Mouse (Mus musculus) intestine, postnatal 0 days (tissue): ENCODE data around the gene Frg2f1. TPM values are rescaled to one million over a fixed set of nuclear protein-coding genes. Genes with fewer than 3 reads are reported as not detected.

ENCODE experiments used
- ATAC-seq: fragments of 200-750 bp; cut with Nextera tagmentation; 2 replicates; pipeline ENCODE4 v1.8.0; 2017; ENCODE audit warnings: mild to moderate bottlenecking, moderate TSS enrichment, moderate library complexity
- H3K27ac ChIP-seq: fragments of 300-500 bp; sonication (generic); 2 replicates; pipeline ENCODE4 v1.5.1; 2014; ENCODE audit warnings: mild to moderate bottlenecking, low read depth, low read length, moderate library complexity
- H3K27me3 ChIP-seq: fragments of 300-500 bp; sonication (generic); replicated peaks from 2 replicates; pipeline ENCODE4 v1.6.1; 2014; ENCODE audit warnings: low read length, mixed read lengths; ENCODE audit not compliant: control insufficient read depth, insufficient read depth
- H3K36me3 ChIP-seq: fragments of 300-500 bp; sonication (generic); 2 replicates; pipeline ENCODE4 v1.6.1; 2014; ENCODE audit warnings: mild to moderate bottlenecking, moderate library complexity; ENCODE audit not compliant: control insufficient read depth, insufficient read depth
- H3K4me1 ChIP-seq: fragments of 300-500 bp; sonication (generic); replicated peaks from 2 replicates; pipeline ENCODE4 v1.6.1; 2014; ENCODE audit warnings: antibody characterized with exemption, low read length, mixed read lengths; ENCODE audit not compliant: control insufficient read depth, insufficient read depth
- H3K4me2 ChIP-seq: fragments of 300-500 bp; sonication (generic); replicated peaks from 2 replicates; pipeline ENCODE4 v1.6.1; 2014; ENCODE audit warnings: low read depth, mild to moderate bottlenecking, moderate library complexity
- H3K4me3 ChIP-seq: fragments of 300-500 bp; sonication (generic); 2 replicates; pipeline ENCODE4 v1.5.1; 2014; ENCODE audit warnings: low read depth, low read length
- H3K9ac ChIP-seq: fragments of 300-500 bp; sonication (generic); 2 replicates; pipeline ENCODE4 v1.6.1; 2014; ENCODE audit warnings: mild to moderate bottlenecking, low read depth, low read length
- H3K9me3 ChIP-seq: fragments of 300-500 bp; sonication (generic); 2 replicates; pipeline ENCODE4 v1.6.1; 2016; ENCODE audit warnings: mixed run types; ENCODE audit not compliant: control insufficient read depth
- CTCF ChIP-seq: sonication (generic); IDR thresholded peaks from 2 replicates; pipeline ENCODE4 v1.5.1; 2016; ENCODE audit warnings: low read depth, mild to moderate bottlenecking, control low read depth, antibody characterized with exemption, moderate library complexity
- WGBS: fragments of 180-500 bp; shearing (Covaris S2); extraction: QIAGEN DNeasy Blood & Tissue Kit; methylation state at CpG from one replicate; pipeline ENCODE4 v1.1.7; 2014; 5-methylcytosine and 5-hydroxymethylcytosine counted together
- polyA plus RNA-seq: library from polyadenylated mRNA; unstranded; fragments of >200 nt; fragmentation: Nextera tagmentation; extraction: Ambion mirVana; gene quantifications from 2 replicates; pipeline ENCODE4 v1.2.1, GENCODE M21; 2015

The Frg2f1 gene
- 4.8 and 5.9 TPM in 2 replicates for polyA plus RNA-seq

GRCm38 (mm10) chr4:119539031-119539824 lies at the start of gene Frg2f1:
Frg2f1 (minus strand) TSS chr4:119539529.
- Histone ChIP-seq H3K4me3 (peak within 1 kb of the TSS; percentile 91), H3K27me3 (no peaks in the 10 kb centered on the region), H3K36me3 (no peaks in the 10 kb centered on the region), H3K9ac (peak within 1 kb of the TSS; percentile 97), H3K9me3 (no peaks in the 10 kb centered on the region), H3K27ac (peak within 1 kb of the TSS; percentile 99), H3K4me2 (peak within 1 kb of the TSS; percentile 91), H3K4me1 (peaks cover 7% of the 10 kb centered on the region)
- peak; percentile 18; the same call in 1 of the 2 replicates for TF ChIP-seq CTCF
- ATAC-seq, result peak; percentile 92
- under 1% methylated on average over 58 of the region's 85 CpGs for WGBS

DNA sequence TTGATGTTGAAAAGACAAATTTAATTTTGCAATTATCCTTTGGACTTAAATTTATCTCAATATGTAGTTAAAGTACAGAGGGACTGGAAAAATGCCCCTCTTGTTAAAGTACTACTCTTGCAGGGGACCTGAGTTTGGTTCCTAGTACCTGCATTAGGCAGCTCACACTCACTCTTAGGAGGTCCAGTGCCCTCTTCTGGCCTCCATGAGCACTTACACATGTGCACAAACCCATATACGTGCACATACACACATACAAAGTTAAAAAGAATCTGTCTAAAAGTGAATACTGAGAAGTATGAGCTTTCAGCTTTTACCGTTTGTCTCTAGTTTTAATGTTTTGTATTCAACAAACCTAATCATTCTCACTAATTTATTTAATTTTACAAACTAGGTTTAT lies 48.7 kb upstream of the Frg2f1 start:
- H3K4me2 ChIP-seq, result no peak overlapping the region
- no peak overlapping the region for H3K9ac ChIP-seq
- 95% methylated on average over 2 of the region's 2 CpGs for WGBS
- peaks cover 8% of the 10 kb centered on the region for H3K36me3 ChIP-seq
- no peaks in the 10 kb centered on the region for H3K27me3 ChIP-seq
- no peaks in the 10 kb centered on the region for H3K9me3 ChIP-seq
- TF ChIP-seq CTCF, result peak; percentile 38
- H3K4me3 ChIP-seq, result no peak overlapping the region
- no peaks in the 10 kb centered on the region for H3K4me1 ChIP-seq
- ATAC-seq, result no peak
- no peak overlapping the region; the same call in 1 of the 2 replicates for H3K27ac ChIP-seq

- TF ChIP-seq CTCF, result no peak
- Histone ChIP-seq H3K36me3 (peaks cover 4% of the 10 kb centered on the region; the same call in 1 of the 2 replicates), H3K9me3 (no peaks in the 10 kb centered on the region), H3K4me2 (no peak overlapping the region), H3K4me1 (no peaks in the 10 kb centered on the region), H3K4me3 (no peak overlapping the region), H3K9ac (no peak overlapping the region), H3K27me3 (no peaks in the 10 kb centered on the region), H3K27ac (no peak overlapping the region)
- 83% methylated on average over 3 of the region's 3 CpGs for WGBS
- no peak for ATAC-seq
These were observed 36.1 kb upstream of the Frg2f1 start for GRCm38 (mm10) chr4:119575459-119575858.

DNA sequence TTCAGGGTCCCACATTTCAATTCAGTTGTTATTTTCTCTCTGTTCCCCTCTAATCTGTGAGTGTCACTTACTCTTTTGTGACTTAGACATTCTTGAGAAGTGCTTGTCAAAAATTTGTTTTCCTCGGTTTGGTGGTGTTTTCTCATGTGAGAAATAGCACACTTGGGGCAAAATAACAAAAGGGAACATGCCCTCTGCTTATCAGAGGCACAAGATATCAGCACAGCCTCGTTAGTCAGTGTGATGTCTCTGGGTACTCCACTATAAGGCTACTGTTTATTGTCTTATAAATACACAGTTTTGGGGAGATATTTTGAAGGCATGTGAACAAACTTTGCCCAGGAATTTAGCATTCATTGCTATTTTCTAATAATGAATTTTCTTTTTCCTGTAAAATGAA lies 35.2 kb upstream of the Frg2f1 start:
- no peak for TF ChIP-seq CTCF
- Histone ChIP-seq H3K4me1 (no peaks in the 10 kb centered on the region), H3K4me2 (no peak overlapping the region), H3K27ac (no peak overlapping the region), H3K27me3 (no peaks in the 10 kb centered on the region), H3K9ac (no peak overlapping the region), H3K36me3 (peaks cover 4% of the 10 kb centered on the region; the same call in 1 of the 2 replicates), H3K4me3 (no peak overlapping the region), H3K9me3 (no peaks in the 10 kb centered on the region)
- WGBS, result 55% methylated on average over 2 of the region's 2 CpGs
- ATAC-seq, result no peak

DNA sequence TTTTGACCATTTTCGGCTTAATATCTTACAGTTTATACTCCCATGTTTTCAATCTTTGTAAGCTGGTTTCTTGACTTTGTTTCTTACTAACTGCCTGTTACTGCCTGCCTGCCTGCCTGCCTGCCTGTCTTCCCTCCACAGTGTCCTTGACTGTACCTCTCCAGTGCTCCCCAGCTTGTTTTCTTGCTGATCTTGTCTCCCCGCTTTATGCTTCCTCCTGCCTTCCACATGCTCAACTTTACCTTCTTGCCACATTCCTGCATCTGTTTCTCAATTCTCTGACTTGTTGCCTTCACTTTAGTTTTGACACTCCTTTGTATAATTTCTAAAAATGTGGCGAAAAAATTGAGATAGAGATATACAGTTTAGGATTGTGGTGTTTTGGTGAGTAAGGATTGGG lies 33.4 kb upstream of the Frg2f1 start:
- H3K9me3 ChIP-seq, result no peaks in the 10 kb centered on the region
- 91% methylated on average over 3 of the region's 3 CpGs for WGBS
- no peaks in the 10 kb centered on the region; the same call in 1 of the 2 replicates for H3K36me3 ChIP-seq

GRCm38 (mm10) chr4:119566322-119566835 lies 27.1 kb upstream of the Frg2f1 start:
- WGBS, result 74% methylated on average over 4 of the region's 4 CpGs
- no peak overlapping the region for H3K27ac ChIP-seq
- H3K9ac ChIP-seq, result no peak overlapping the region
- H3K27me3 ChIP-seq, result no peaks in the 10 kb centered on the region
- H3K4me2 ChIP-seq, result no peak overlapping the region
- H3K4me1 ChIP-seq, result no peaks in the 10 kb centered on the region
- no peak for ATAC-seq
- TF ChIP-seq CTCF, result no peak
- no peak overlapping the region for H3K4me3 ChIP-seq
- H3K36me3 ChIP-seq, result 0 out of 2 replicates have a peak, but pooled peaks cover 4% of the 10 kb centered on the region
- H3K9me3 ChIP-seq, result no peaks in the 10 kb centered on the region

More for the DNA sequence above, 33.4 kb upstream of the Frg2f1 start:
- H3K27ac ChIP-seq, result no peak overlapping the region
- no peak overlapping the region for H3K9ac ChIP-seq
- TF ChIP-seq CTCF, result no peak
- H3K4me3 ChIP-seq, result no peak overlapping the region
- H3K4me2 ChIP-seq, result no peak overlapping the region
- no peaks in the 10 kb centered on the region for H3K4me1 ChIP-seq
- no peak for ATAC-seq
- no peaks in the 10 kb centered on the region for H3K27me3 ChIP-seq
